Mouse (Mus musculus) gastrocnemius, adult 2 months (tissue): Measurements from ENCODE around the gene Cacna1f. TPM values are rescaled to one million over a fixed set of nuclear protein-coding genes. Genes with fewer than 3 reads are reported as not detected.
A peak's percentile ranks its signal among the peaks of the same experiment; 100 is the strongest.

ENCODE experiments used
- DNase-seq: peaks from one replicate; pipeline ENCODE4 v3.0.0; 2022
- H3K27ac ChIP-seq: fragments of 200-600 bp; 2 replicates; pipeline ENCODE4 v1.8.1; 2022; ENCODE audit warnings: mild to moderate bottlenecking
- H3K4me3 ChIP-seq: fragments of 200-600 bp; 2 replicates; pipeline ENCODE4 v1.8.1; 2022; ENCODE audit warnings: mild to moderate bottlenecking, moderate library complexity
- CTCF ChIP-seq: fragments of 200-600 bp; IDR thresholded peaks from 2 replicates; pipeline ENCODE4 v1.8.1; 2022; ENCODE audit warnings: antibody characterized with exemption, mild to moderate bottlenecking, moderate library complexity
- intact Hi-C: fragments of 180-260 bp; cut with DNase I; formaldehyde crosslinking; loops from one replicate; pipeline ENCODE4 v1.15.1; 2025
- total RNA-seq, 2 experiments: library from RNA; stranded (reverse); gene quantifications; 2 replicates each; pipeline ENCODE4 v1.2.3; 2021

Cacna1f gene
- total RNA-seq, 2 experiments from 2014 or later = not detected

- peak; percentile 85 for DNase-seq
- intact Hi-C loops = no loop called here
- TF ChIP-seq CTCF = no peak
- H3K4me3 ChIP-seq = peak overlapping the region; percentile 78
- H3K27ac ChIP-seq = peak overlapping the region; percentile 88
These were observed 63.6 kb downstream of the Cacna1f start for GRCm38 (mm10) chrX:7670390-7670881.

GRCm38 (mm10) chrX:7670921-7671623 is 64.2 kb downstream of the Cacna1f start, which contains the start of gene Plp2:
Gene Plp2, minus strand, starts transcription at chrX:7671390.
- intact Hi-C loops = no loop called here
- DNase-seq = peak; percentile 70

DNA sequence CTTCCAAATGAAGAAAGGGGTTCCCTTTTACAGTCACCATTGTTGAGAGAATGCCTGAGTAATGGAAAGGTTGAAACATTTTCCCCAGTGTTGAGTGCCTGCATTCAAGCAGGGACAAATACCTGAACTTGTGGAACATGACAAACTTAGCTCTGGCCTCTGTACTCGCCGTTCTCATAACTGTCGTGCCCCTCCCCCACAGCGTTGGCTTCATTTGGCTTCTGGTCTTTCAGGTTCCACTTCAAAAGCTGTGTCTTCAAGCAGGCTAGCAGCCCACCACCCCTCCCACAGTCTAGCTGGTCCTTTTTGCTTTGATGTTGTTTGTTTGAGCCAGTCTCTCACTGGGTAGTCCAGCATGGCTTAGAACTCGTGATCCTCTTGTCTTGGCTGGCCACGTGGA is 65.9 kb downstream of the Cacna1f start:
- intact Hi-C loops = no loop called here
- peak overlapping the region; percentile 88 for H3K27ac ChIP-seq
- H3K4me3 ChIP-seq = no peak overlapping the region
- TF ChIP-seq CTCF = no peak
- peak; percentile 38 for DNase-seq

More at GRCm38 (mm10) chrX:7670921-7671623, 64.2 kb downstream of the Cacna1f start, which contains the start of gene Plp2:
- TF ChIP-seq CTCF = no peak
- peak within 1 kb of the TSS; percentile 78 for H3K4me3 ChIP-seq
- H3K27ac ChIP-seq = peak within 1 kb of the TSS; percentile 88

DNA sequence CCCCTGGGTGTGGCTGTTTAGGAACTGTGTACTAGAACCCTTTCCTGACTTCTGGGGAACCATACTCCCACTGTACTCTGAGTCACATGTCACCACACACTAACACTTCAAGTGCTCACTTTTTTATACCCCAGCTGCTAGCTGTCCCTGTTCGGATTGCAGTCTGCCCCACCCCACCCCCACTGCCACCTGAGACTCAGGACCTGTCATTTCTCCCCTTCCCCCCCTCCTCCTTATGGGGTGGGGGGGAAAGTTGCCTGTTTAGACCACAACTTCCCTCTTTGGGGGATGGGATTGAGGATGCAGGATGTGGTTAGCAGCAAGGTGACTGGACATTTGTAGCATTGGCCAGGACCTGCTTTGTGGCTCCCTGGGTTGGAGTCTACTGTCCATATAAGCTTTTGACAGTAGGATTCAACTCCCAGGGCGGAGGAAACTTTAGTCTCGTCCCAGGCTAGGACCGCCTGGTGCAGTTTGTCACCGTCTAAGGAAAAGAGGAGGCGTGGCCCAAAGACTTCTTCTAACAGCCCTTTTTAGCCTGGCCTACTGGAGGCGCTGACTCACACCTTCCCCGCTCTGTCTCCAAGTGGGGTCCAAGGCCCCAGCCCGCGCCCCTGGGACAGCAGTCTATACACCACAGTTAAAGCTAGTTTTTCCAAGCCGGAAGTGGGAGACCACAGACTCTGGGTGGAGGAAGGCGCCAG is 66.8 kb downstream of the Cacna1f start:
- intact Hi-C loops = no loop called here
- peak; percentile 42 for DNase-seq
- Histone ChIP-seq H3K4me3 (peak overlapping the region; percentile 37), H3K27ac (peak overlapping the region; percentile 88)
- no peak for TF ChIP-seq CTCF

DNA sequence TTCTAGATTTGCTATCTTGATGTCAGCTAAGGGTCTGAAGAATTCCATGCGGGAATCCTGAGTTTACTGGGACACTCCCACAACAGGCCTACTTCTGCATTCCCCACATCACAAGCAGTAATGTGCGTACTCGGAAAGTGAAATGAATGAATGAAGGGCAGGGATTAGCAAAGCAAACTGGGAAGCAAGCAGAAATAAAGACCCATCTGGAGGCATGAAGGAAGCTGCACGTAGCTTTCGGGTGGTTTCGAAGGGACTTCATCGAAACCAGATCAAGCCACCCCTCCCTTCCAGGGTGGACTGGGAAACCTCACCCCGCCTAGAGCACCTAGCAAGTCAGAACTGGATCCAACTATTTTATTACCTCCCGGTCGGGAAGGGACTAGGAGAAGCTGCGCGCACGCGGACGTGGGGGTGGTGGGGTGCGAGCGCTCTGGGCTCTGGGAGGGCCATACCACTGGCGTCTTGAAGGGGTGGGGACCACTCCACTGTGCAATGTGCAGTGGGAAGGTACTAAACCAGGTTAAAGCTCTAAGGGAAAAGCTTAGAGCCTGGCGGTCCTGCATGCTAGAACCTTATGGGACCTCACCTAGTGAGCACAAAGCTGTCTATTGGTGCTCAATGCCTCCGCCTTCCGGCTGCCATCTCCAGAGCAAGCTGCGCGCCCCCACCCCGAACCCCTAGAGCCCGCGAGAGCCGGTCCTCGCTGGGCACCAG is 67.6 kb downstream of the Cacna1f start:
- Histone ChIP-seq H3K27ac (peak overlapping the region; percentile 88), H3K4me3 (peak overlapping the region; percentile 37)
- DNase-seq = no peak
- intact Hi-C loops = no loop called here
- TF ChIP-seq CTCF = no peak

DNA sequence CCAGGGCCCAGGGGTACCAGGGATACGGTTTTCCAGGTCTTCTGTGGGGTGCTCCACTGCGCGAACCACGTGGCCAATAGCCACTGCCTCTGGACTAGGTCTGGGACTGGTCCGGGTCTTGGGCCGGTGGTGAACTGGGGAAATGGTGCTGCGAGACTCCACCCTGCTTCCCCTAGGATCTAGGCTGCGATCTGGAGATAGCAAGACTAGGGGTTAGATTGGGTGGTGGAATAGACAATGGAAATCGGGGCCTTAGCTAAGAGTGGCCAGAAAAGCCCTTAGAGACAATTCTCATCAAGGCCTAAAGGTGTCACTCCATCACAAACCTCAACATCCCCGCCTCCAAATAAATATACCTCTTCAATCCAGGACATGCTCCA is 68.1 kb downstream of the Cacna1f start:
- TF ChIP-seq CTCF = no peak
- DNase-seq = no peak
- intact Hi-C loops = no loop called here
- Histone ChIP-seq H3K4me3 (peak overlapping the region; percentile 37), H3K27ac (peak overlapping the region; percentile 88; the same call in 1 of the 2 replicates)

DNA sequence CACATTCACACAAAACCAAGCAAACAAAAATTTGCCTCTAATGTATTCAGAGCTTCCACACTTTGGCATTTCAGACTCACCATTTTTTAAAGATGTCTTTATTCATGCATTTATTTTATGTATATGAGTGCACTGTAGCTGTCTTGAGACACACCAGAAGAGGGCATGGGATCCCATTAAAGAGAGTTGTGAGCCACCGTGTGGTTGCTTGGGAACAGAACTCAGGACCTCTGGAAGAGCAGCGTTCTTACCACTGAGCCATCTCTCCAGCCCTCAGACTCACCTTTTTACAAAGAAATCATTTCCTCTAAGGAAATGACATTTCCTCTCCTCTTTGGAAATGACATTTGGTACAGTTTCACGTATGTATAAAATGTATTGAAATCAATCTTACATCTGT is 72.1 kb downstream of the Cacna1f start:
- DNase-seq = no peak
- peak; percentile 20; the same call in 1 of the 2 replicates for TF ChIP-seq CTCF
- intact Hi-C loops = no loop called here
- H3K4me3 ChIP-seq = peak overlapping the region; percentile 75
- peak overlapping the region; percentile 90 for H3K27ac ChIP-seq

DNA sequence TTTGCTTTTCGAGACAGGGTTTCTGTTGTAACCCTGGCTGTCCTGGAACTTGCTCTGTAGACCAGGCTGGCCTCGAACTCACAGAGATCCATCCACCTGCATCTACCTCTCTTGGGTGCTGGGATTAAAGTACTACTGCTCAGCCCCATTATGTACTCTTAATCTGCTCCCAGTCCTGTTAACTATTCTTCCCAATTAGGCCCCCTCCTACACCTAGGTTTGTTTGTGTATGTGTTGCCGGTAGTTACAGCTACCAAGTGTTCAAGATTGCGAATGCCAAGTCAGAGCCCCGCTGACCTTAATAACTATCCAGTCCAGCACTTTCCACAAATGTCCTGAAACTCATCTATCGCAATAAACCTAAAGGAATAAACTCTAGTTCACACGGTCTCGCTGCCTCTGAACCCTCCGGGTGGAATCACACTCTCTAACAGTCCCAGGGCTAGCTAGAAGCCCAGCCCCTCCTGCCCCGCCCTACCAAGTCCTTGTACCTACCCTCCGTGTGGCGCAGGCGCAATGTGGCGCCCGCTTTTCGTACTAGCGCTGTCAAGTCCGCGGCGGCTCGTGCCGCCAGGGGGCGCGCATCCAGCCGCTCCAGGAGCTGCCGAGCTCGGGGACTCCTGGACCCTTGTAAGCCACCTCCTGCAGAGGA is 72.6 kb downstream of the Cacna1f start:
- Histone ChIP-seq H3K4me3 (peak overlapping the region; percentile 75), H3K27ac (peak overlapping the region; percentile 90)
- intact Hi-C loops = no loop called here
- peak; percentile 95 for DNase-seq
- TF ChIP-seq CTCF = peak; percentile 93

GRCm38 (mm10) chrX:7680057-7680412 is 73.2 kb downstream of the Cacna1f start:
- no peak for DNase-seq
- peak overlapping the region; percentile 90 for H3K27ac ChIP-seq
- intact Hi-C loops = no loop called here
- no peak for TF ChIP-seq CTCF
- peak overlapping the region; percentile 75 for H3K4me3 ChIP-seq

DNA sequence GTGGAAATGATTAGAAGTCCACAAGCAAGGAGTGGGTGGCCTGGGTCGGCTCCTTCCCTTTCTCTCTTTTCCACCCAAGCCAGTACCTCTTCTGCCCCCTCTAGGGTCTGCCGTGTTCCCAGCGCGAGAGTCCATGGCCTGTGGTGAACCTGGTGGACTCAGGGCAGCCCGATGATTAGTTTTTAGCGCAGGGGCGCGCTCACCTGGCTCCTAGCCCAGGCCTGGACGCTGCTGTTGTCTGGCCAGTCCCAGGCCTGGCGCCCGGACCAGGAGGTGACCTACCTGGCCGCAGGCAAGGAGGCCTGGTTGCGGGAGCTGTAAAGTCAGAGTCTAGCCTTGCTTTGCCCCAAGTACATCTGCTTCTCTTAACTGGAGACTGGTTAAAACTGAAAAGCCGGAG is 74.0 kb downstream of the Cacna1f start, which contains the start of gene Magix:
TSS of gene Magix (minus strand) at position 388 of the 400 bp plus-strand sequence.
- TF ChIP-seq CTCF = no peak
- Histone ChIP-seq H3K27ac (peak within 1 kb of the TSS; percentile 90), H3K4me3 (peak within 1 kb of the TSS; percentile 75)
- peak; percentile 76 for DNase-seq
- intact Hi-C loops = no loop called here

Other genes starting within 250 kb of the Cacna1f start
- gene Usp27x, start 231.3 kb upstream of the Cacna1f start, total RNA-seq = under 1 TPM; 0.17 to 0.20 TPM
- under 1 TPM; 0.15 to 0.28 TPM for gene Foxp3, start 33.4 kb upstream of the Cacna1f start, total RNA-seq
- gene Ppp1r3f, start 32.8 kb upstream of the Cacna1f start, total RNA-seq = 1 to 10 TPM; 2.3 to 3.3 TPM
- gene Ccdc22, start 1.6 kb upstream of the Cacna1f start, total RNA-seq = 10 to 100 TPM; 10.9 to 13.2 TPM
- gene Syp, start 31.4 kb downstream of the Cacna1f start, total RNA-seq = 1 to 10 TPM in 1 of 2 experiments, under 1 TPM in 1; 0.56 to 1.2 TPM
- gene Prickle3, start 50.2 kb downstream of the Cacna1f start, total RNA-seq = 10 to 100 TPM; 23.6 to 26.6 TPM
- 10 to 100 TPM; 23.8 to 42.7 TPM for gene Plp2, start 64.3 kb downstream of the Cacna1f start, total RNA-seq
- 10 to 100 TPM; 21.0 to 31.0 TPM for gene Magix, start 74.2 kb downstream of the Cacna1f start, total RNA-seq
- gene Gpkow, start 90.0 kb downstream of the Cacna1f start, total RNA-seq = 10 to 100 TPM; 12.5 to 15.3 TPM
- gene Wdr45, start 107.2 kb downstream of the Cacna1f start, total RNA-seq = 10 to 100 TPM; 31.1 to 37.6 TPM
- not detected for gene Gm45208, start 115.2 kb downstream of the Cacna1f start, total RNA-seq
- gene Praf2, start 121.4 kb downstream of the Cacna1f start, total RNA-seq = 1 to 10 TPM; 3.3 to 6.7 TPM
- under 1 TPM; 0.28 to 0.75 TPM for gene Ccdc120, start 143.8 kb downstream of the Cacna1f start, total RNA-seq
- 10 to 100 TPM; 10.9 to 11.1 TPM for gene Tfe3, start 155.5 kb downstream of the Cacna1f start, total RNA-seq
- 10 to 100 TPM; 16.7 to 22.8 TPM for gene Gripap1, start 182.7 kb downstream of the Cacna1f start, total RNA-seq
- under 1 TPM; 0.15 to 0.22 TPM for gene Kcnd1, start 215.2 kb downstream of the Cacna1f start, total RNA-seq
- 10 to 100 TPM; 15.6 to 19.1 TPM for gene Otud5, start 234.3 kb downstream of the Cacna1f start, total RNA-seq